Mouse (Mus musculus): ENCODE measurements around the gene Tmem59l.

- no peak for TF ChIP-seq CTCF (IDR thresholded peaks at IDR 0.05; ENCODE audit: low read depth)
- TF ChIP-seq EP300 (IDR thresholded peaks at IDR 0.05; ENCODE audit: low read depth) = no peak
These were observed 48.7 kb downstream of the Tmem59l start for GRCm38 (mm10) chr8:70438423-70438822.
